Mouse (Mus musculus) macrophage (primary cell): ENCODE results near the gene Negr1. TPM values are rescaled to one million over a fixed set of nuclear protein-coding genes. Genes with fewer than 3 reads are reported as not detected.

Experiments used
- H3K27ac ChIP-seq: fragments of 350-480 bp; formaldehyde crosslinking; 2 replicates; pipeline ENCODE4 v1.9.0; 2021
- H3K36me3 ChIP-seq: fragments of 350-480 bp; formaldehyde crosslinking; 2 replicates; pipeline ENCODE4 v1.9.0; 2021; ENCODE audit errors: inconsistent target
- H3K4me3 ChIP-seq: fragments of 350-480 bp; formaldehyde crosslinking; 2 replicates; pipeline ENCODE4 v1.9.0; 2021; ENCODE audit errors: inconsistent target
- H3K79me2 ChIP-seq: fragments of 350-480 bp; formaldehyde crosslinking; 2 replicates; pipeline ENCODE4 v1.9.0; 2021; ENCODE audit errors: inconsistent target
- WGBS: methylation state at CpG from one replicate; pipeline ENCODE4 v1.1.7; 2026; ENCODE audit warnings: inconsistent platforms; ENCODE audit not compliant: missing documents; 5-methylcytosine and 5-hydroxymethylcytosine counted together
- polyA plus RNA-seq: library from polyadenylated mRNA; stranded (reverse); fragments of 250-400 nt; gene quantifications from 3 replicates; pipeline ENCODE4 v1.2.4, GENCODE M21; 2018; ENCODE audit warnings: inconsistent platforms

Gene Negr1
- polyA plus RNA-seq, 1 experiment from 2014 or later: not detected

- Histone ChIP-seq H3K79me2 (no peaks in the 10 kb centered on the region), H3K27ac (no peak overlapping the region), H3K4me3 (no peak overlapping the region), H3K36me3 (no peaks in the 10 kb centered on the region)
- 84% methylated on average over 2 of the region's 3 CpGs for WGBS
Observed at GRCm38 (mm10) chr3:157358905-157359304, 797.3 kb downstream of the Negr1 start.

- Histone ChIP-seq H3K79me2 (no peaks in the 10 kb centered on the region), H3K36me3 (no peaks in the 10 kb centered on the region), H3K4me3 (no peak overlapping the region), H3K27ac (no peak overlapping the region)
- WGBS: 10% methylated on average over 6 of the region's 6 CpGs
Observed at GRCm38 (mm10) chr3:157359840-157360239, 798.2 kb downstream of the Negr1 start.
